ENCODE assay signal across 11 mouse cellular contexts in the genomic region with DNA sequence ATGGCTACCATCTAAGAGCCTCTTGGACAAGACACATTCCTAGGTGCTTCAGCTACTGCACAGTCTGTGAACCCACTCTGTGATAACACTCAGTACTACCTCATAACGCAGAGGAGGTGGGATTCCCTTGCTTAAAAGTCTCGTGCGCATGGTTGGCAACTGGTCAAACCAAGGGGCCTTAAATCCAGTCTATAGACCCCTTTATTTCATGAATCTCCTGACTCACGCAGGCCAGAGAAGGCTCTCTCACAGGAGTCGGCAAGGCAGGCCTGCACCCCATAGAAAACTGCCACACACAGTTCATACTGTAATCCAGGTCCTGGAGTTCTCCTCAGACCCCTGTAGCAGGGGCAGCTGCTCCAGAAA.
DNase-seq lines count a peak whose midpoint lies in the region; ATAC-seq and TF ChIP-seq lines count a peak whose summit lies in the region.
"Had no signal": no experiment of that assay in that cellular context is flagged by ENCODE, and none has a peak within 500 bp of the region (broad histone marks: within the 10 kb centered on the region; RNA-seq: fewer than 3 reads in every experiment).

No protein-coding gene starts in this region.

- H3K4me3 ChIP-seq in forebrain, embryonic 15.5 days = no peak overlapping the region
- no peak overlapping the region for H3K4me3 ChIP-seq in forebrain, embryonic 14.5 days (ENCODE audit: low read depth, low read length)
- H3K4me3 ChIP-seq in layer of hippocampus, adult 2 months = no peak overlapping the region
- no peak overlapping the region for H3K4me3 ChIP-seq in limb, embryonic 10.5 days
- H3K4me3 ChIP-seq: embryonic facial prominence, embryonic 13.5 days had no signal

- 89% methylated on average over 5 of the region's 5 CpGs for WGBS in forebrain, embryonic 15.5 days
- WGBS in forebrain, embryonic 14.5 days = 85% methylated on average over 5 of the region's 5 CpGs
- 88% methylated on average over 5 of the region's 5 CpGs for WGBS in limb, embryonic 10.5 days

- no peak for TF ChIP-seq CTCF in layer of hippocampus, adult 2 months (conservative IDR thresholded peaks at IDR 0.05)

- no peaks in the 10 kb centered on the region for H3K9me3 ChIP-seq in forebrain, embryonic 15.5 days
- H3K9me3 ChIP-seq in forebrain, embryonic 14.5 days (replicated peaks; ENCODE audit: control insufficient read depth, low read length) = no peaks in the 10 kb centered on the region
- H3K9me3 ChIP-seq in limb, embryonic 10.5 days (replicated peaks) = no peaks in the 10 kb centered on the region
- H3K9me3 ChIP-seq: embryonic facial prominence, embryonic 13.5 days had no signal

- no peaks in the 10 kb centered on the region for H3K36me3 ChIP-seq in forebrain, embryonic 15.5 days
- no peaks in the 10 kb centered on the region for H3K36me3 ChIP-seq in forebrain, embryonic 14.5 days (ENCODE audit: control insufficient read depth, insufficient read depth, low read length)
- H3K36me3 ChIP-seq in limb, embryonic 10.5 days = no peaks in the 10 kb centered on the region
- H3K36me3 ChIP-seq: embryonic facial prominence, embryonic 13.5 days had no signal

- H3K4me2 ChIP-seq in forebrain, embryonic 15.5 days (replicated peaks) = no peak overlapping the region
- no peak overlapping the region for H3K4me2 ChIP-seq in forebrain, embryonic 14.5 days (ENCODE audit: low read length)
- H3K4me2 ChIP-seq: embryonic facial prominence, embryonic 13.5 days had no signal

- no peak overlapping the region for H3K9ac ChIP-seq in forebrain, embryonic 15.5 days (replicated peaks)
- H3K9ac ChIP-seq in forebrain, embryonic 14.5 days (ENCODE audit: low read length) = no peak overlapping the region
- H3K9ac ChIP-seq: embryonic facial prominence, embryonic 13.5 days; liver, embryonic 14.5 days had no signal

- ATAC-seq in forebrain, embryonic 15.5 days (replicated peaks) = peak; percentile 27; the same call in 1 of the 2 replicates
- no peak for ATAC-seq in forebrain, embryonic 14.5 days
- 0 out of 2 replicates have a peak, but pooled peaks have one; percentile 23 for ATAC-seq in erythroblast, adult 5-6 weeks (replicated peaks; ENCODE audit: low FRiP score, poor library complexity, severe bottlenecking)
- ATAC-seq: CD4-positive, CD25-positive, alpha-beta regulatory T cell, adult 4 months had no signal

- H3K27ac ChIP-seq in forebrain, embryonic 15.5 days (replicated peaks) = no peak overlapping the region
- H3K27ac ChIP-seq in forebrain, embryonic 14.5 days (ENCODE audit: low read depth, low read length) = no peak overlapping the region
- peak overlapping the region; percentile 46; the same call in 1 of the 2 replicates for H3K27ac ChIP-seq in layer of hippocampus, adult 2 months
- H3K27ac ChIP-seq in limb, embryonic 10.5 days = peak overlapping the region; percentile 70
- H3K27ac ChIP-seq: embryonic facial prominence, embryonic 13.5 days; kidney, postnatal 0 days; liver, embryonic 14.5 days had no signal

- H3K27me3 ChIP-seq in forebrain, embryonic 15.5 days = no peaks in the 10 kb centered on the region
- no peaks in the 10 kb centered on the region for H3K27me3 ChIP-seq in forebrain, embryonic 14.5 days (replicated peaks; ENCODE audit: control insufficient read depth, insufficient read depth, low read length)
- no peaks in the 10 kb centered on the region for H3K27me3 ChIP-seq in limb, embryonic 10.5 days (ENCODE audit: low read depth, poor library complexity, severe bottlenecking)
- H3K27me3 ChIP-seq: embryonic facial prominence, embryonic 13.5 days had no signal

- H3K4me1 ChIP-seq in forebrain, embryonic 15.5 days = peaks cover 4% of the 10 kb centered on the region; the same call in 1 of the 2 replicates
- no peaks in the 10 kb centered on the region for H3K4me1 ChIP-seq in forebrain, embryonic 14.5 days (ENCODE audit: control insufficient read depth, insufficient read depth, low read length)
- H3K4me1 ChIP-seq in limb, embryonic 10.5 days = peaks cover 72% of the 10 kb centered on the region

- DNase-seq in forebrain, embryonic 14.5 days (ENCODE audit: low spot score) = no peak
- DNase-seq in layer of hippocampus, adult 2 months (ENCODE audit: low spot score in 2 of 2) = no peak
- DNase-seq in layer of hippocampus, adult 9-11 months = no peak
- no peak for DNase-seq in limb, embryonic 10.5 days (ENCODE audit: low spot score)
- no peak for DNase-seq in adrenal gland, adult 8-10 months

Comparison
In these comparisons a context has a peak if more than half of its experiments do, and no peak if none do; other contexts are left out.
1. H3K27ac ChIP-seq: peak in layer of hippocampus, adult 2 months (single experiment) and limb, embryonic 10.5 days (single experiment); none in forebrain, embryonic 15.5 days (single experiment) and forebrain, embryonic 14.5 days (single experiment).